Mouse (Mus musculus) thymus, adult 2 months (tissue): Measurements from ENCODE around the gene Gm49384.

Experiments used
- CTCF ChIP-seq: fragments of 200-500 bp; IDR thresholded peaks from 2 replicates; pipeline ENCODE4 v1.5.1; 2012; ENCODE audit warnings: mild to moderate bottlenecking, control low read depth, low read length, moderate library complexity, borderline replicate concordance; ENCODE audit not compliant: control insufficient read depth, poor library complexity, insufficient read depth; ENCODE audit errors: extremely low read depth
- POLR2A ChIP-seq: fragments of 200-500 bp; IDR thresholded peaks from 2 replicates; pipeline ENCODE4 v1.6.1; 2012; ENCODE audit warnings: mild to moderate bottlenecking, low read length, control low read depth, moderate library complexity; ENCODE audit not compliant: control insufficient read depth, poor library complexity, insufficient read depth; ENCODE audit errors: extremely low read depth

GRCm38 (mm10) chr12:69215000-69215785 is 11.1 kb upstream of the Gm49384 start:
- TF ChIP-seq POLR2A: no peak
- TF ChIP-seq CTCF: no peak
